Mouse (Mus musculus): ENCODE data around the gene Gm21972. TPM values are rescaled to one million over a fixed set of nuclear protein-coding genes. Genes with fewer than 3 reads are reported as not detected.

The Gm21972 gene
- polyA plus RNA-seq (2016; fragmentation: Nextera tagmentation; extraction: Ambion mirVana), result not detected in 2 replicates

- Histone ChIP-seq H3K27me3 (ENCODE audit: low read depth, poor library complexity, severe bottlenecking) (no peaks in the 10 kb centered on the region), H3K4me3 (no peak within 1 kb of the TSS), H3K27ac (no peak within 1 kb of the TSS), H3K9me3 (replicated peaks) (no peaks in the 10 kb centered on the region), H3K4me1 (no peaks in the 10 kb centered on the region), H3K36me3 (peaks cover 90% of the 10 kb centered on the region)
- no peak for DNase-seq (ENCODE audit: low spot score)
- WGBS, result 93% methylated on average over 4 of the region's 4 CpGs
Observed at GRCm38 (mm10) chr1:86133337-86133736, at the start of gene Gm21972. Gene Gm21972, plus strand, starts transcription at chr1:86133637.

- Histone ChIP-seq H3K4me3 (no peak overlapping the region), H3K27me3 (ENCODE audit: low read depth, poor library complexity, severe bottlenecking) (no peaks in the 10 kb centered on the region), H3K27ac (no peak overlapping the region), H3K4me1 (no peaks in the 10 kb centered on the region), H3K36me3 (peaks cover 91% of the 10 kb centered on the region), H3K9me3 (replicated peaks) (no peaks in the 10 kb centered on the region)
- 92% methylated on average over 7 of the region's 7 CpGs for WGBS
- DNase-seq (ENCODE audit: low spot score), result no peak
Observed at GRCm38 (mm10) chr1:86094413-86094812, 39.0 kb upstream of the Gm21972 start.

GRCm38 (mm10) chr1:86105054-86105453, 28.4 kb upstream of the Gm21972 start:
- DNase-seq (ENCODE audit: low spot score), result no peak
- 97% methylated on average over 1 of the region's 1 CpGs for WGBS
- no peak overlapping the region for H3K27ac ChIP-seq
- no peaks in the 10 kb centered on the region for H3K4me1 ChIP-seq
- H3K36me3 ChIP-seq, result peaks cover 47% of the 10 kb centered on the region
- no peaks in the 10 kb centered on the region for H3K9me3 ChIP-seq (replicated peaks)
- no peak overlapping the region for H3K4me3 ChIP-seq
- no peaks in the 10 kb centered on the region for H3K27me3 ChIP-seq (ENCODE audit: low read depth, poor library complexity, severe bottlenecking)

- Histone ChIP-seq H3K4me3 (no peak within 1 kb of the TSS), H3K36me3 (peaks cover 29% of the 10 kb centered on the region), H3K9me3 (replicated peaks) (no peaks in the 10 kb centered on the region), H3K27me3 (ENCODE audit: low read depth, poor library complexity, severe bottlenecking) (no peaks in the 10 kb centered on the region), H3K4me1 (no peaks in the 10 kb centered on the region), H3K27ac (no peak within 1 kb of the TSS)
- WGBS, result 79% methylated on average over 6 of the region's 6 CpGs
- no peak for DNase-seq (ENCODE audit: low spot score)
Observed at GRCm38 (mm10) chr1:86111779-86112178, 21.7 kb upstream of the Gm21972 start, which contains the start of gene Htr2b. Gene Htr2b, minus strand, starts transcription at chr1:86111970.

- Histone ChIP-seq H3K4me3 (no peak overlapping the region), H3K9me3 (replicated peaks) (no peaks in the 10 kb centered on the region), H3K27me3 (ENCODE audit: low read depth, poor library complexity, severe bottlenecking) (no peaks in the 10 kb centered on the region), H3K27ac (no peak overlapping the region), H3K36me3 (peaks cover 42% of the 10 kb centered on the region), H3K4me1 (no peaks in the 10 kb centered on the region)
- 90% methylated on average over 3 of the region's 3 CpGs for WGBS
- DNase-seq (ENCODE audit: low spot score), result no peak
Observed at GRCm38 (mm10) chr1:86114141-86114540, 19.3 kb upstream of the Gm21972 start.

GRCm38 (mm10) chr1:86119549-86119948, 13.9 kb upstream of the Gm21972 start:
- H3K27me3 ChIP-seq (ENCODE audit: low read depth, poor library complexity, severe bottlenecking), result no peaks in the 10 kb centered on the region
- no peak for DNase-seq (ENCODE audit: low spot score)
- 92% methylated on average over 4 of the region's 4 CpGs for WGBS
- H3K9me3 ChIP-seq (replicated peaks), result no peaks in the 10 kb centered on the region
- H3K36me3 ChIP-seq, result peaks cover 89% of the 10 kb centered on the region
- no peak overlapping the region for H3K27ac ChIP-seq
- no peak overlapping the region for H3K4me3 ChIP-seq
- H3K4me1 ChIP-seq, result no peaks in the 10 kb centered on the region

DNA sequence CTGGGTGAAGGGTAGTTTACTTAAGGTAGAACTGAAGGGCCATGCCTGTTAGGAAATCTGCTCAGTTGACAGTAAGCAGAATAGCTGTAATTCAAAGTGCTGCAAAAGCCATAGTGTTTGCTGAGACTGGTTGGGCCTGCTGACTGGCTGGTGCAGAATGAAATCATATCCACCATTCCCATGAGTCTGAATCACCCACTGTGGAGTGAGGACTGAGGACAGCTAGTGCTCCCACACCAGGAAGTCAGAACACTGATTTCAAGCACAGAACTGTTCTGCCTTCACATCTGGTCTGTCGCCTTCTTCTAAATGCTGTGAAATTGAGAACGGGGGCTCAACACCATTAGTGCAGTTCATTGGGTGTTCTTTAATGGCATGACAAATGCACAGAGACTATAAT, 7.4 kb upstream of the Gm21972 start:
- Histone ChIP-seq H3K4me1 (no peaks in the 10 kb centered on the region), H3K4me3 (no peak overlapping the region), H3K36me3 (peaks cover 98% of the 10 kb centered on the region), H3K9me3 (replicated peaks) (no peaks in the 10 kb centered on the region), H3K27ac (no peak overlapping the region), H3K27me3 (ENCODE audit: low read depth, poor library complexity, severe bottlenecking) (no peaks in the 10 kb centered on the region)
- DNase-seq (ENCODE audit: low spot score), result no peak
- 97% methylated on average over 2 of the region's 2 CpGs for WGBS

DNA sequence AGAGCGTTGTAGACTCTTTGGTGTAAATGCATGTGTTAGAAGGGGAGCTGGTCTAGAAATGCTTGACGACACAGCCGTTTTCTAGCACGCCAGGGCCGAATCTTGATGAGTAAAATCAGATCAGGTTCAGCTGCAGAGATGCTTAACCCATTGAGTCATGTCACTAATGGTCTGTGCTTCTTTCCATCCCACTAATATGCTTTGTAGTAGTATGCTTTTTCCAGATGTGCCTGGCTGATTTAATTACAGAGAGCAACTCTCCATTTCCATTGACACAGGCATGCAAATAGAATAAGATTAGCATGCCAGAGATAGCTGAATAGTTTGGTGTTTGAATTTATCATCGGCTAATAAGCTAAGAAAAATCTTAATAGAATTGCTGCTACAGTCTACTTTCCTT, 1.9 kb downstream of the Gm21972 start:
- Histone ChIP-seq H3K27me3 (ENCODE audit: low read depth, poor library complexity, severe bottlenecking) (no peaks in the 10 kb centered on the region), H3K4me1 (no peaks in the 10 kb centered on the region), H3K4me3 (no peak overlapping the region), H3K27ac (no peak overlapping the region), H3K36me3 (peaks cover 88% of the 10 kb centered on the region), H3K9me3 (replicated peaks) (no peaks in the 10 kb centered on the region)
- WGBS, result 94% methylated on average over 6 of the region's 6 CpGs
- DNase-seq (ENCODE audit: low spot score), result no peak

GRCm38 (mm10) chr1:86141081-86141480, 7.6 kb downstream of the Gm21972 start:
- Histone ChIP-seq H3K36me3 (peaks cover 53% of the 10 kb centered on the region), H3K4me1 (no peaks in the 10 kb centered on the region), H3K27me3 (ENCODE audit: low read depth, poor library complexity, severe bottlenecking) (no peaks in the 10 kb centered on the region), H3K4me3 (no peak overlapping the region), H3K27ac (no peak overlapping the region), H3K9me3 (replicated peaks) (no peaks in the 10 kb centered on the region)
- WGBS, result 91% methylated on average over 3 of the region's 3 CpGs
- no peak for DNase-seq (ENCODE audit: low spot score)

GRCm38 (mm10) chr1:86143165-86143564, 9.7 kb downstream of the Gm21972 start:
- Histone ChIP-seq H3K9me3 (replicated peaks) (no peaks in the 10 kb centered on the region), H3K36me3 (peaks cover 34% of the 10 kb centered on the region), H3K27ac (no peak overlapping the region), H3K4me1 (no peaks in the 10 kb centered on the region), H3K27me3 (ENCODE audit: low read depth, poor library complexity, severe bottlenecking) (no peaks in the 10 kb centered on the region), H3K4me3 (no peak overlapping the region)
- no peak for DNase-seq (ENCODE audit: low spot score)
- WGBS, result 89% methylated on average over 4 of the region's 4 CpGs

DNA sequence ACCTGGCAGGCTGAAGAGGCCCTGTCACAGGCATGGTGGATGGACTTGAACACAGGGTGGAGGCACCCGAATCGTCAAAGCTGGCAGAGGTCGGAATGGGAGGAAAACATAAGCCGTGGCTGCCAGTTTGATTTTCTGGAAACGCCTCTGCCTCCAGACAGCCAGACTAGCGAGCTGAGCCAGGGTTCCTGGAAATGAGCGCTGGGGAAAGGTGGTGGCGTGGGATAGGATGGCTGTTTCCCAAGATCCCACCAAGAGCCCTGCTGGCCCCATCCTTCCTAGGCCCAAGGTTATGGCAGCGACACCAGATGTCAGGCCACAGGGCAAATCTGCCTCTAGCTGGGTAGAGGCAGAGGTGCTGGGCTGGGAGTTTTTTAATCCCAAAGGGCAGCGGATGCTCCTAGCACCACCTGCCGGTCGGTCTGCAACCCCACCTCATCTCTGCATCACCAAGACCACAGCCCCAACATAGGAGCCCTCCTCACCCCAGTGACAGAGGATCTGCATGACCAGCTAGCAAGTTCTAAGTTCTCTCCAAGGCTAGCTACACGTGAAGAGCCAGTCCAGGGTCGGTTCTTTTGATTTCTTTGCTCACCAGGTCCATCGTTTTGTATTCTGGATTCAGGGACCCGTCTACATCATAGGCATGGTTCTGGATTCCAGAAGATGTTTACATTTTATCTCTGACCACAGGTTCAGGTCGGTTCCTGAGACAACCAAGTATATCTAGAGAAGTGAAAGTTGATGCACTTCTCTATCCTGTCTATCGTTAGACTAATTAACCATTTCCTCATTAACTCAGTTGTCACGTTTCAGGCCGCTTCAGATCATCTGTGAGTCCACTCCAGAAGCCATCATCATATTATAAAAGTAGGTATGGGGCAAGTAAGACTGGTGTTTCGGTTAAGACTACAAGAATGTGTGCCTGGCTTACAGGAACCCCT, 10.8 kb downstream of the Gm21972 start:
- no peaks in the 10 kb centered on the region for H3K9me3 ChIP-seq (replicated peaks)
- no peaks in the 10 kb centered on the region for H3K4me1 ChIP-seq
- H3K27me3 ChIP-seq (ENCODE audit: low read depth, poor library complexity, severe bottlenecking), result no peaks in the 10 kb centered on the region
- DNase-seq (ENCODE audit: low spot score), result no peak
- no peak overlapping the region for H3K27ac ChIP-seq
- no peak overlapping the region for H3K4me3 ChIP-seq
- H3K36me3 ChIP-seq, result peaks cover 23% of the 10 kb centered on the region
- WGBS, result 77% methylated on average over 21 of the region's 21 CpGs

- no peak overlapping the region for H3K4me3 ChIP-seq
- no peak overlapping the region for H3K27ac ChIP-seq
- peaks cover 6% of the 10 kb centered on the region; the same call in 1 of the 2 replicates for H3K36me3 ChIP-seq
- no peaks in the 10 kb centered on the region for H3K4me1 ChIP-seq
- WGBS, result 56% methylated on average over 5 of the region's 5 CpGs
- no peak for DNase-seq (ENCODE audit: low spot score)
- no peaks in the 10 kb centered on the region for H3K27me3 ChIP-seq (ENCODE audit: low read depth, poor library complexity, severe bottlenecking)
- H3K9me3 ChIP-seq (replicated peaks), result no peaks in the 10 kb centered on the region
Observed at GRCm38 (mm10) chr1:86146293-86146692, 12.9 kb downstream of the Gm21972 start.

DNA sequence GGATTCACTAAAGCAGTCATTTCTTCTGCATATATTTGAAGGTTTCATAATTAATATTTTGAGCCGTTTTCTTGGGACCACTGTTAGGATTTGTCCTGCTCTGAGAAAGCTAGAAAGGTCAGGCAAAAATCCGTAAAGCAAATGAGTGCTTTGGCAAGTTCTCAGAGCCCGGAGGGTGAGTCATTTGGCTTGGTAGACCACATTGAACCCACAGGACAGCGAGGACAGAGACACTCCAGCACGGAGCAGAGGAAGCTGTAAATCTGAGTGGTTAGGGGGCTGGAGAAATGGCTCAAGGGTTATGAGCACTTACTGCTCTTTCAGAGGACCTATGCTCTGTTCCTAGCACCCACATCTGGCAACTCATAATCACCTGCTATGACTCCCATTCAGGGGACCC, 14.1 kb downstream of the Gm21972 start:
- no peak for DNase-seq (ENCODE audit: low spot score)
- Histone ChIP-seq H3K36me3 (0 out of 2 replicates have a peak, but pooled peaks cover under 1% of the 10 kb centered on the region), H3K4me3 (no peak overlapping the region), H3K27ac (no peak overlapping the region), H3K4me1 (no peaks in the 10 kb centered on the region), H3K9me3 (replicated peaks) (no peaks in the 10 kb centered on the region), H3K27me3 (ENCODE audit: low read depth, poor library complexity, severe bottlenecking) (no peaks in the 10 kb centered on the region)
- 69% methylated on average over 5 of the region's 5 CpGs for WGBS
